Mouse (Mus musculus): Measurements from ENCODE around the gene Trim63. TPM values are rescaled to one million over a fixed set of nuclear protein-coding genes. Genes with fewer than 3 reads are reported as not detected.

Gene Trim63
- polyA plus RNA-seq, 1 experiment = 0.19 TPM

- Histone ChIP-seq H3K4me1 (ENCODE audit: control insufficient read depth, insufficient read depth, low read length) (no peaks in the 10 kb centered on the region), H3K27ac (ENCODE audit: insufficient read depth, low read length) (no peak overlapping the region), H3K4me3 (ENCODE audit: insufficient read depth, low read length) (no peak overlapping the region)
- TF ChIP-seq CTCF (IDR thresholded peaks at IDR 0.05; ENCODE audit: extremely low read depth, insufficient read depth, low read length) (no peak), POLR2A (IDR thresholded peaks at IDR 0.05; ENCODE audit: extremely low read depth, insufficient read depth, low read length) (no peak)
These were observed 42.5 kb downstream of the Trim63 start for GRCm38 (mm10) chr4:134357461-134357771.

- no peak overlapping the region for H3K27ac ChIP-seq (ENCODE audit: insufficient read depth, low read length)
- no peaks in the 10 kb centered on the region for H3K4me1 ChIP-seq (ENCODE audit: control insufficient read depth, insufficient read depth, low read length)
- H3K4me3 ChIP-seq (ENCODE audit: insufficient read depth, low read length) = no peak overlapping the region
- TF ChIP-seq POLR2A (IDR thresholded peaks at IDR 0.05; ENCODE audit: extremely low read depth, insufficient read depth, low read length) = no peak
- TF ChIP-seq CTCF (IDR thresholded peaks at IDR 0.05; ENCODE audit: extremely low read depth, insufficient read depth, low read length) = no peak
These were observed 44.7 kb downstream of the Trim63 start for GRCm38 (mm10) chr4:134359649-134360048.

GRCm38 (mm10) chr4:134361215-134361614, 46.3 kb downstream of the Trim63 start:
- TF ChIP-seq CTCF (IDR thresholded peaks at IDR 0.05; ENCODE audit: extremely low read depth, insufficient read depth, low read length) (no peak), POLR2A (IDR thresholded peaks at IDR 0.05; ENCODE audit: extremely low read depth, insufficient read depth, low read length) (no peak)

GRCm38 (mm10) chr4:134362124-134362523, 47.2 kb downstream of the Trim63 start:
- H3K4me1 ChIP-seq (ENCODE audit: control insufficient read depth, insufficient read depth, low read length) = 0 out of 2 replicates have a peak, but pooled peaks cover 1% of the 10 kb centered on the region
- H3K27ac ChIP-seq (ENCODE audit: insufficient read depth, low read length) = no peak overlapping the region
- TF ChIP-seq POLR2A (IDR thresholded peaks at IDR 0.05; ENCODE audit: extremely low read depth, insufficient read depth, low read length) (no peak), CTCF (IDR thresholded peaks at IDR 0.05; ENCODE audit: extremely low read depth, insufficient read depth, low read length) (no peak)
- H3K4me3 ChIP-seq (ENCODE audit: insufficient read depth, low read length) = no peak overlapping the region

More at GRCm38 (mm10) chr4:134361215-134361614, 46.3 kb downstream of the Trim63 start:
- 0 out of 2 replicates have a peak, but pooled peaks cover 1% of the 10 kb centered on the region for H3K4me1 ChIP-seq (ENCODE audit: control insufficient read depth, insufficient read depth, low read length)
- H3K27ac ChIP-seq (ENCODE audit: insufficient read depth, low read length) = no peak overlapping the region
- no peak overlapping the region for H3K4me3 ChIP-seq (ENCODE audit: insufficient read depth, low read length)

GRCm38 (mm10) chr4:134362586-134362985, 47.7 kb downstream of the Trim63 start:
- Histone ChIP-seq H3K27ac (ENCODE audit: insufficient read depth, low read length) (no peak overlapping the region), H3K4me1 (ENCODE audit: control insufficient read depth, insufficient read depth, low read length) (0 out of 2 replicates have a peak, but pooled peaks cover 1% of the 10 kb centered on the region), H3K4me3 (ENCODE audit: insufficient read depth, low read length) (no peak overlapping the region)
- TF ChIP-seq CTCF (IDR thresholded peaks at IDR 0.05; ENCODE audit: extremely low read depth, insufficient read depth, low read length) (no peak), POLR2A (IDR thresholded peaks at IDR 0.05; ENCODE audit: extremely low read depth, insufficient read depth, low read length) (no peak)

- H3K4me1 ChIP-seq (ENCODE audit: control insufficient read depth, insufficient read depth, low read length) = 0 out of 2 replicates have a peak, but pooled peaks cover 3% of the 10 kb centered on the region
- no peak overlapping the region for H3K27ac ChIP-seq (ENCODE audit: insufficient read depth, low read length)
- no peak overlapping the region for H3K4me3 ChIP-seq (ENCODE audit: insufficient read depth, low read length)
- TF ChIP-seq POLR2A (IDR thresholded peaks at IDR 0.05; ENCODE audit: extremely low read depth, insufficient read depth, low read length) (no peak), CTCF (IDR thresholded peaks at IDR 0.05; ENCODE audit: extremely low read depth, insufficient read depth, low read length) (no peak)
These were observed 50.4 kb downstream of the Trim63 start for GRCm38 (mm10) chr4:134365280-134365679.

- Histone ChIP-seq H3K27ac (ENCODE audit: insufficient read depth, low read length) (peak overlapping the region; percentile 73), H3K4me3 (ENCODE audit: insufficient read depth, low read length) (peak overlapping the region; percentile 93), H3K4me1 (ENCODE audit: control insufficient read depth, insufficient read depth, low read length) (0 out of 2 replicates have a peak, but pooled peaks cover 3% of the 10 kb centered on the region)
- TF ChIP-seq CTCF (IDR thresholded peaks at IDR 0.05; ENCODE audit: extremely low read depth, insufficient read depth, low read length) (no peak), POLR2A (IDR thresholded peaks at IDR 0.05; ENCODE audit: extremely low read depth, insufficient read depth, low read length) (peak; percentile 60)
These were observed 55.8 kb downstream of the Trim63 start for GRCm38 (mm10) chr4:134370649-134371221.

- H3K27ac ChIP-seq (ENCODE audit: insufficient read depth, low read length) = peak overlapping the region; percentile 73
- no peak for TF ChIP-seq CTCF (IDR thresholded peaks at IDR 0.05; ENCODE audit: extremely low read depth, insufficient read depth, low read length)
- peak overlapping the region; percentile 93 for H3K4me3 ChIP-seq (ENCODE audit: insufficient read depth, low read length)
- H3K4me1 ChIP-seq (ENCODE audit: control insufficient read depth, insufficient read depth, low read length) = 0 out of 2 replicates have a peak, but pooled peaks cover 2% of the 10 kb centered on the region
These were observed 56.5 kb downstream of the Trim63 start for GRCm38 (mm10) chr4:134371316-134371855.

- TF ChIP-seq POLR2A (IDR thresholded peaks at IDR 0.05; ENCODE audit: extremely low read depth, insufficient read depth, low read length) (peak; percentile 98), CTCF (IDR thresholded peaks at IDR 0.05; ENCODE audit: extremely low read depth, insufficient read depth, low read length) (no peak)
- Histone ChIP-seq H3K27ac (ENCODE audit: insufficient read depth, low read length) (0 out of 2 replicates have a peak overlapping the region, but pooled peaks have one; percentile 73), H3K4me3 (ENCODE audit: insufficient read depth, low read length) (peak overlapping the region; percentile 93), H3K4me1 (ENCODE audit: control insufficient read depth, insufficient read depth, low read length) (0 out of 2 replicates have a peak, but pooled peaks cover 2% of the 10 kb centered on the region)
These were observed 57.4 kb downstream of the Trim63 start for GRCm38 (mm10) chr4:134372294-134372747.

- Histone ChIP-seq H3K4me1 (ENCODE audit: control insufficient read depth, insufficient read depth, low read length) (0 out of 2 replicates have a peak, but pooled peaks cover 2% of the 10 kb centered on the region), H3K27ac (ENCODE audit: insufficient read depth, low read length) (no peak overlapping the region), H3K4me3 (ENCODE audit: insufficient read depth, low read length) (peak overlapping the region; percentile 93; the same call in 1 of the 2 replicates)
- TF ChIP-seq POLR2A (IDR thresholded peaks at IDR 0.05; ENCODE audit: extremely low read depth, insufficient read depth, low read length) (no peak), CTCF (IDR thresholded peaks at IDR 0.05; ENCODE audit: extremely low read depth, insufficient read depth, low read length) (no peak)
These were observed 58.4 kb downstream of the Trim63 start for GRCm38 (mm10) chr4:134373295-134373694.

Data from cortical plate, adult 2 months (tissue).